ENCODE assay signal across 18 mouse cellular contexts in the genomic region with DNA sequence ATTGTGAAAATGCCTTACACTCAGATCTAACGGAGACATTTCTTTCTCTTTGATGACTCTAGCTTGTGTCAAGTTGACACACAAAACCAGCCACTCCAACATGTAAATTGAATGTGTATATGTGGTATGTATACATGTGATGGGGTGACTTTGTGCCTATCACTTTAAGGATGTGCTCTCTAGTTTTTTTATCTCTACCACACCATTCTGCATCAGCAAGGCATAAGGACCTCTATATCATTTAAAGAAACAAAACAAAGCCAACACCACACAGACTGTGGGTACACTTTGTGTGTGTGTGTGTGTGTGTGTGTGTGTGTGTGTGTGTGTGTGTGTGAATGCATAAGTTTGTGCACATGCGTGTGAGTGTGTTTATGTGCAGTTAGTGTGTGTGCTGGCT. TPM values are rescaled to one million over a fixed set of nuclear protein-coding genes. Genes with fewer than 3 reads are reported as not detected.
A peak's percentile ranks its signal among the peaks of the same experiment; 100 is the strongest.
DNase-seq lines count a peak whose midpoint lies in the region; TF ChIP-seq lines count a peak whose summit lies in the region.
"Had no signal": no experiment of that assay in that cellular context is flagged by ENCODE, and none has a peak within 500 bp of the region (broad histone marks: within the 10 kb centered on the region; RNA-seq: fewer than 3 reads in every experiment).

No protein-coding gene starts in this region.

- no peaks in the 10 kb centered on the region for H3K79me2 ChIP-seq in MEL (ENCODE audit: control insufficient read depth, insufficient read depth, low read length, poor library complexity)
- H3K79me2 ChIP-seq in macrophage (ENCODE audit: inconsistent target) = no peaks in the 10 kb centered on the region

- TF ChIP-seq EP300 in MEL (IDR thresholded peaks at IDR 0.05; ENCODE audit: low read depth in 1 of 2, low read length in 2 of 2) = peak in 1 of 2 experiments; percentile 37; a peak in 1 of 4 replicates

- H3K4me3 ChIP-seq in MEL (ENCODE audit: control insufficient read depth in 1 of 2, insufficient read depth in 1 of 2, low read depth in 2 of 2, low read length in 2 of 2) = no peak overlapping the region
- no peak overlapping the region for H3K4me3 ChIP-seq in macrophage (ENCODE audit: inconsistent target)
- H3K4me3 ChIP-seq: embryonic facial prominence, embryonic 10.5 days; embryonic facial prominence, embryonic 12.5 days; forebrain, embryonic 13.5 days; forebrain, embryonic 15.5 days had no signal

- no peaks in the 10 kb centered on the region for H3K27me3 ChIP-seq in MEL (ENCODE audit: control insufficient read depth in 1 of 2, insufficient read depth in 2 of 2, low read length in 2 of 2)
- H3K27me3 ChIP-seq: embryonic facial prominence, embryonic 12.5 days; forebrain, embryonic 13.5 days; forebrain, embryonic 15.5 days had no signal

- H3K9me3 ChIP-seq in MEL (replicated peaks; ENCODE audit: insufficient read depth, low read length) = no peaks in the 10 kb centered on the region
- H3K9me3 ChIP-seq: embryonic facial prominence, embryonic 10.5 days; embryonic facial prominence, embryonic 12.5 days; forebrain, embryonic 13.5 days; forebrain, embryonic 15.5 days had no signal

- WGBS in macrophage (ENCODE audit: missing documents) = 91% methylated on average over 1 of the region's 2 CpGs

- H3K9ac ChIP-seq in MEL (ENCODE audit: control insufficient read depth, low read depth, low read length, poor library complexity, severe bottlenecking) = no peak overlapping the region
- H3K9ac ChIP-seq: embryonic facial prominence, embryonic 12.5 days; forebrain, embryonic 13.5 days; forebrain, embryonic 15.5 days; forebrain, postnatal 0 days had no signal

- TF ChIP-seq POLR2A in MEL (IDR thresholded peaks at IDR 0.05; ENCODE audit: control insufficient read depth in 1 of 2, insufficient read depth in 1 of 2, low read depth in 1 of 2, low read length in 2 of 2, poor library complexity in 1 of 2) = no peak

- no peak for TF ChIP-seq CTCF in MEL (IDR thresholded peaks at IDR 0.05 in 2 of 3, conservative IDR thresholded peaks at IDR 0.05 in 1 of 3; ENCODE audit: control insufficient read depth in 1 of 3, insufficient read depth in 1 of 3, low read depth in 2 of 3, low read length in 3 of 3, poor library complexity in 1 of 3, severe bottlenecking in 1 of 3)

- TF ChIP-seq RAD21 in MEL (IDR thresholded peaks at IDR 0.05; ENCODE audit: low read depth, low read length) = no peak

- DNase-seq in MEL (ENCODE audit: low read depth, low spot score) (peak; percentile 43), MEL-GATA-1-ER (ENCODE audit: extremely low read depth, low read depth) (peak; percentile 4)
- DNase-seq in heart, adult 9 months (ENCODE audit: low spot score in 2 of 2) = no peak
- no peak for DNase-seq in layer of hippocampus, adult 9-10 months (ENCODE audit: low spot score)
- DNase-seq: adrenal gland, adult 2 months; adrenal gland, postnatal 10 days; adrenal gland, postnatal 25 days; cerebellum, adult 11-12 months; cerebellum, adult 2 months; cerebellum, adult 9-10 months; cerebellum, postnatal 10 days; cerebellum, postnatal 25 days; forebrain, postnatal 0 days had no signal

- H3K36me3 ChIP-seq in MEL (ENCODE audit: control insufficient read depth in 1 of 2, insufficient read depth in 2 of 2, low read length in 2 of 2) = peaks cover 0 to 26% of the 10 kb centered on the region in 2 experiments; a peak in 2 of 4 replicates
- no peaks in the 10 kb centered on the region for H3K36me3 ChIP-seq in macrophage (ENCODE audit: inconsistent target)
- H3K36me3 ChIP-seq: embryonic facial prominence, embryonic 10.5 days; embryonic facial prominence, embryonic 12.5 days; forebrain, embryonic 15.5 days had no signal

- peaks cover 26 to 28% of the 10 kb centered on the region in 2 experiments for H3K4me1 ChIP-seq in MEL (ENCODE audit: control insufficient read depth in 1 of 2, insufficient read depth in 2 of 2, low read length in 2 of 2)
- H3K4me1 ChIP-seq: embryonic facial prominence, embryonic 10.5 days; forebrain, embryonic 15.5 days had no signal

- H3K27ac ChIP-seq in MEL (ENCODE audit: control insufficient read depth, low read depth, low read length) = peak overlapping the region; percentile 39
- peak overlapping the region; percentile 99 for H3K27ac ChIP-seq in macrophage
- H3K27ac ChIP-seq: embryonic facial prominence, embryonic 10.5 days; embryonic facial prominence, embryonic 12.5 days; forebrain, embryonic 13.5 days; forebrain, embryonic 15.5 days had no signal

TF ChIP-seq in MEL, 35 proteins besides CTCF, POLR2A, EP300 and RAD21:
- peak; percentile 41; the same call in 1 of the 2 replicates for TF ChIP-seq ZNF384 (IDR thresholded peaks at IDR 0.05; ENCODE audit: low read depth, low read length)
- peak; percentile 52; the same call in 1 of the 2 replicates for TF ChIP-seq GATA1 (IDR thresholded peaks at IDR 0.05; ENCODE audit: low read depth, low read length)
- no peak for TF ChIP-seq MYC (IDR thresholded peaks at IDR 0.05; ENCODE audit: low read depth, low read length)
- peak; percentile 82 for TF ChIP-seq SIN3A (IDR thresholded peaks at IDR 0.05; ENCODE audit: low read length)
- TF ChIP-seq HCFC1 (IDR thresholded peaks at IDR 0.05; ENCODE audit: low read depth, low read length) = no peak
- no peak; the same call in 1 of the 2 replicates for TF ChIP-seq TAL1 (IDR thresholded peaks at IDR 0.05; ENCODE audit: low read length)
- peak; percentile 14; the same call in 1 of the 2 replicates for TF ChIP-seq ETS1 (IDR thresholded peaks at IDR 0.05; ENCODE audit: low read depth, low read length)
- TF ChIP-seq MXI1 (IDR thresholded peaks at IDR 0.05; ENCODE audit: low read depth, low read length) = no peak
- TF ChIP-seq TCF12 (IDR thresholded peaks at IDR 0.05; ENCODE audit: low read depth, low read length) = peak; percentile 26; the same call in 1 of the 2 replicates
- no peak for TF ChIP-seq ELF1 (IDR thresholded peaks at IDR 0.05; ENCODE audit: low read depth, low read length)

RNA-seq across cellular contexts. Expression of a gene that starts 53.6 kb away (rescaled TPM):
- 2.9 and 3.0 TPM in 2 replicates for total RNA-seq in MEL (2012; rRNA removed)
- polyA plus RNA-seq in MEL (2012; ENCODE audit: insufficient read depth in 1 of 2, insufficient read length in 2 of 2, low read depth in 1 of 2, low replicate concordance in 2 of 2, missing spikeins in 1 of 2) (1 to 10 TPM in 1 of 2 experiments, not detected in 1; 3.1 TPM), macrophage (2018) (43.1 to 56.6 TPM (median 48.0 TPM) in 3 replicates)
- 1,000 to 10,000 TPM in 11 of 26 experiments, 100 to 1,000 TPM in 15; 472 to 1,464 (median 677) TPM for total RNA-seq in macrophage (2018; cell fraction: chromatin; rRNA removed)
- 100 to 1,000 TPM in 11 of 26 experiments, 10 to 100 TPM in 15; 45.6 to 148 (median 84.8) TPM for total RNA-seq in macrophage (2018; cell fraction: cytosol; rRNA removed)
- total RNA-seq in macrophage (2018; cell fraction: nucleus; rRNA removed) = 100 to 1,000 TPM; 185 to 692 (median 358) TPM

Comparison
In these comparisons a context has a peak if more than half of its experiments do, and no peak if none do; other contexts are left out.
1. DNase-seq: peak in MEL (single experiment) and MEL-GATA-1-ER (single experiment); none in heart, adult 9 months (0 of 2) and layer of hippocampus, adult 9-10 months (single experiment).